Mouse (Mus musculus) megakaryocyte, embryonic 14.5 days (primary cell): ENCODE data around the gene Sipa1l3.

ENCODE experiments used
- FLI1 ChIP-seq: IDR thresholded peaks from 2 replicates; pipeline ENCODE4 v1.6.1; 2012; ENCODE audit warnings: low read length, inconsistent platforms, mixed read lengths
- GATA1 ChIP-seq: IDR thresholded peaks from 3 replicates; pipeline ENCODE4 v1.6.1; 2012; ENCODE audit warnings: mixed read lengths, low read length, inconsistent platforms, borderline replicate concordance

DNA sequence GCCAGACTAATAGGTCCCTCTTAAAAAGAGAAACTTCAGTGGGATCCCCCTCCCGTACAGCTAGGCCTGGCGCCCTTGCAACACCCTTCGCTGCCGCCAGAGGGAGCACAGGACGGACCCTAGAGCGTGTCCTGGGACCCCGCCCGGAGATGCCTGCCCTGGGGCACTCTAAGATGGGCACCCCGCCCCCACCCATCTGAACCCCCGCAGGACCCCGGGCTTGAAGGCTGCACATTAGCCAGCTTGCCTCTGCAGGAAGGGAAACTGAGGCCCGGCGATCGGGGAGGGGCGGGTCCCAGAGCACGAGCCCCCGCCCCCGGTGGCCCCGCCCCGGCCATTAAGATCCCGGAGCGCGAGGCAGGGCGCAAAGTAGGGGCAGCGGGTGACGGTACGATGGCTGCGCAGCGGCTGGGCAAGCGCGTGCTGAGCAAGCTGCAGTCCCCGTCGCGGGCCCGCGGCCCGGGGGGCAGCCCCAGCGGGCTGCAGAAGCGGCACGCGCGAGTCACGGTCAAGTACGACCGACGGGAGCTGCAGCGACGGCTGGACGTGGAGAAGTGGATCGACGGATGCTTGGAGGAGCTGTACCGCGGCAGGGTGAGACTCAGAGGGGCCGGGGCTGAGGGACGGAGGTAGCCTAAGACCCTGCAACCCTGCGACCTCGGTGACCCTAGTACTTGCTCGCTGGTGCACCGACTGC, 229.4 kb downstream of the Sipa1l3 start, which contains the start of gene Ppp1r14a:
- TF ChIP-seq GATA1 (no peak), FLI1 (no peak)
